Mouse (Mus musculus): ENCODE results near the gene Trmt10c.

- TF ChIP-seq CTCF (IDR thresholded peaks at IDR 0.05; ENCODE audit: insufficient read depth, low read depth, low read length) (no peak), POLR2A (IDR thresholded peaks at IDR 0.05; ENCODE audit: insufficient read depth, low read depth, low read length) (no peak)
Measured at GRCm38 (mm10) chr16:56062981-56063380, 25.4 kb upstream of the Trmt10c start.

Measured in olfactory bulb, adult 2 months (tissue).